Mouse (Mus musculus): ENCODE results near the gene Tgif1. TPM values are rescaled to one million over a fixed set of nuclear protein-coding genes. Genes with fewer than 3 reads are reported as not detected.
A peak's percentile ranks its signal among the peaks of the same experiment; 100 is the strongest.

Gene Tgif1
- total RNA-seq, 2 experiments from 2014 or later, result 1.0 to 3.6 TPM

DNA sequence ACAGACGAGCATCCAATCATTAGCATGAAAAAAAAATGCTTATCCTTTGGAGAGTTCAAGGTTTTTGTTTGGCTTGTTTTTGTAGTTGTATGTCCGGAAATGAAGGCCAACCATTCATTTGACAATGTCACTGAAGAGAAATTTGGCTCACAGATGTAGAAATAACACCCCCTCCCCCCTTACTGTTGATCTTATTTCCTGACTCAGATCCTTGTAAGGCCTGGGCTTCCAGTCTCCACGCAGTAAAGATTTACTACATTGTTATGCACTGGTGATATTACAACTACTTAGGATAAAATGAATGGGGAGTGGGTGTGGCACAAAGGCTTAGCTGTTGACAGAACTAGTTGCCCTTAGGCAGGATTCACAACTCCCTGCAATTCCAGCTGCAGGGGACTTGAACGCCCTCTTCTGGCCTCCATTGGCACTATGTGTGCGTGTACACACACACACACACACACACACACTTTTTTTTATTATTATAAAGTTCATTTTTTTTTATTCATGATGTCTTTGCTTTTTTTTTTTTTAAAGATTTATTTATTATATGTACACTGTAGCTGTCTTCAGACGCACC is 13.3 kb upstream of the Tgif1 start:
- no peak for DNase-seq (ENCODE audit: low spot score in 2 of 2)

DNA sequence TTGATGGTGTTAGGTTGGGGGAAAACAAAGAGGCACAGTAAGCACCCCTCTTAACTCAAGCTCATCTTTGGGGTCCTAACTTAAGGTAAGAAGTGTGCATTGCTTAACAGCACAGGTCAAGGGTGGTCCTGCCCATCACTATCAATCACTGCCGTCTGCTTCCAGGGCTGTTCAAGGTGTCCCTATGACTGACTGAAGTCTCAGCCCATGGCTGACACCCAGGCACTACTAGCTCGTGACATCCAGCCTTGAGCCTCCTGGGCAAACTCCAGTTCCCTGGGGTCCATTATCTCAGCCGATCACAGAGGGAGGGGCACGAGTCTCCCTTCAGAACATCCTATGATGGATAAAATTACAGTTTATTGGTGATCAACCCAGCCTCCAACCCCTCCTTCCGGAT is 12.7 kb upstream of the Tgif1 start:
- DNase-seq (ENCODE audit: low spot score in 2 of 2), result no peak

- no peak for DNase-seq (ENCODE audit: low spot score in 2 of 2)
Observed at GRCm38 (mm10) chr17:70865060-70865604, 11.8 kb upstream of the Tgif1 start.

DNA sequence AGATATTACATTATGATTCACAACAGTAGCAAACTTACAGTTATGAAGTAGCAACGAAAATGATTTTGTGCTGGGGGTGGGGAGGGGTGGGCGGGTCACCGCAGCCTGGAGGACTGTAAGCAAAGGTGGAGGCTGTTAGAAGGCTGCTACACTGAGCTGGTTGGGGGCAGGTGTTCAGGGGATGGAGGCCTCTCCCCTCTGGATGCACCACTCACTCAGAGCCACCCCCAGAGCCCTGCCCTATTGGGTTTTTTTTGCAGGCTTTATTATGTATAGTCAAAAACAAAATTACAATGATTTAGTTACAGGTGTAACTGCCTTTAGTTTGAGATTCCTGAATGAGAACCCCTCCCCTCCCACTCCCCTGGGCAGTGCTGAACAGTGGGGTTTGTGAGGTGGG is 11.3 kb upstream of the Tgif1 start:
- no peak for DNase-seq (ENCODE audit: low spot score in 2 of 2)

DNA sequence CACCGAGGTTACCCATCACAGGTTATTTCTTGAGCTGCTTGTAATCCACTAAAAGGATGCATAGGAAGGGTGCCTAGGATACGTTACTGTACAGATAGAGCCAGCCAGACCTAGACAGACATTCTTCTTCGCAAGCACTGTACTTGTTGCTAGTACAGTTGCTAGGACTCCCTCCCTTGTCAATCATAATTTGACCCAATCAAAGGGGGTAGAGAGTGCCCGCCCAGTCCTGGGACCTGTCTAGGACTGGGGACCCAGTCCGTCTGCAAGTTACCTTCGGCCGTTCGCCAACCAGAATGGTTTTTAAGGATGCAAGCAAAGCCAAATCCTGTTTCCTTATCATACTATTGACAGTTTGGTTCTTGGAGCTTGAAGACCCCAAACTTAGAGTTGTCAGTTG is 10.8 kb upstream of the Tgif1 start:
- DNase-seq (ENCODE audit: low spot score in 2 of 2), result no peak

DNA sequence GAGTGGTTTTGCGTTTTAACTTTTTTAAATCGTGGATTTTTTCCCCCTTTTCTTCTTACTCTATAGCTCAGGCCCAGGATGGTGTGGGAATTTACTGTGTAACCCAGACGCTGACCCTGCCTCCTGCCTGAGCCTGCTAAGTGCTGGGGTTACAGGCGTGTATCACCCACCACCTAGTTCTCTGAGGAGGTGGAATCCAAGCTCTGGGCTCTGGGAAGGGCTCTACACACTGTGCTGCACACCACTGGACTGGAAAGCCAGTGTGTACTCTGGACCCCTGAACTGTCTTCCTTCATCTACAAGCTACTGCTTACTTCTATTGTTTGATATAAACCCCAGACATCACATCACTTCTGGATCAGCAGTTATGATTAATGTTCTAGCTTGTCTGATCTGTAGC is 5.5 kb upstream of the Tgif1 start:
- DNase-seq (ENCODE audit: low spot score in 2 of 2), result no peak

- DNase-seq (ENCODE audit: low spot score in 2 of 2), result no peak
Observed at GRCm38 (mm10) chr17:70856871-70857415, 3.6 kb upstream of the Tgif1 start.

- DNase-seq (ENCODE audit: low spot score in 2 of 2), result no peak
Observed at GRCm38 (mm10) chr17:70854021-70854420, 675 bp upstream of the Tgif1 start.

GRCm38 (mm10) chr17:70852686-70853386 is 510 bp downstream of the Tgif1 start:
- DNase-seq (ENCODE audit: low spot score in 2 of 2), result peak in 1 of 2 experiments; percentile 46

- peak in 1 of 2 experiments; percentile 7 for DNase-seq (ENCODE audit: low spot score in 2 of 2)
Observed at GRCm38 (mm10) chr17:70852011-70852685, 1.2 kb downstream of the Tgif1 start.

DNA sequence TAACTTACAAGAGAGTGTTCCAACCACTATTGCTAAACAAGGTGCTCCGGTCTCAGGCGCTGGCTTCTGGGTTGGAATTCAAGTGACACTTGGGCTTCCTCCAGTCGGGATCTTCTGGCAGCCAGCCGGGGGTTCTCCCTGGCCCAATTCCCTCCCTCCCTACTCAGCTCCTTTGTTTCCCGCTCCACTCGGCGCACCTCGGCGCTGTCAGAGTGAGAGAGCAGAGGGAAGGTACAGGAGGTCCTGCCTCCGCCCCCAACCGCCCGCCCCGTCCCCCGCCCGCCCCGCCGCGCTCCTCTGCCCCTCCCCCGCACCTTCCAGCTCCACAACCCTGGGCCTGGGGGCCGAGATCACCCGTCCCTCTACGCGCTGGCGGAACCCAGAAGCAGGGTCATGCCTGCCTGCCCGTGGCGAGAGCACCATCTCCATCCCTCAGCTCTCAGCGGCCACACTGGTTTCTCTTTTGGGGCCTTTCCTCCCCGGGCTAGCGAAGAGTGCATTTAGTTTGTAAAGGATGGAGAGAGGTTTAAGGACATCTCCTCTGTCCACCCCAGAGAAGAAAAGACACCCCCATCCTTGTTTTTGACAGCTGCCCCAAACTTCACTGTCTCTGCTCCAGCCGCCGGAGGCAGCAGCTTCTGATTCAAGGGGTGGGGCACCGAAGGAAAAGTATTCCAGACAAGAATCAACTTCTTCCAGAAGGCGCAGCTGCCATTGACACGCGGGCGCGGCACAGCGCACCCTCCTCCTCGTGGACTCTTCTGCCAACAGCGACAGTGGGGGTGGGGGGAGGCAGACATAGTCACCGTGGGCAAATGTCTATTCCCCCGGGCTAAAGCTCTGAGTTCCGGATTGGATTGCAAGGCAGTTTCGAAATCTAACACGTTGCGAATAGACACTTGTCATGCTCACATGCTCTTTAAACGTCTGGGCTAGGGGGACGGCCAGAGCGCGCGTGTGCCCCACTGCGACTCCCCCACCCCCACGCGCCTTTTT is 2.1 kb downstream of the Tgif1 start:
- peak in 1 of 2 experiments; percentile 22 for DNase-seq (ENCODE audit: low spot score in 2 of 2)

DNA sequence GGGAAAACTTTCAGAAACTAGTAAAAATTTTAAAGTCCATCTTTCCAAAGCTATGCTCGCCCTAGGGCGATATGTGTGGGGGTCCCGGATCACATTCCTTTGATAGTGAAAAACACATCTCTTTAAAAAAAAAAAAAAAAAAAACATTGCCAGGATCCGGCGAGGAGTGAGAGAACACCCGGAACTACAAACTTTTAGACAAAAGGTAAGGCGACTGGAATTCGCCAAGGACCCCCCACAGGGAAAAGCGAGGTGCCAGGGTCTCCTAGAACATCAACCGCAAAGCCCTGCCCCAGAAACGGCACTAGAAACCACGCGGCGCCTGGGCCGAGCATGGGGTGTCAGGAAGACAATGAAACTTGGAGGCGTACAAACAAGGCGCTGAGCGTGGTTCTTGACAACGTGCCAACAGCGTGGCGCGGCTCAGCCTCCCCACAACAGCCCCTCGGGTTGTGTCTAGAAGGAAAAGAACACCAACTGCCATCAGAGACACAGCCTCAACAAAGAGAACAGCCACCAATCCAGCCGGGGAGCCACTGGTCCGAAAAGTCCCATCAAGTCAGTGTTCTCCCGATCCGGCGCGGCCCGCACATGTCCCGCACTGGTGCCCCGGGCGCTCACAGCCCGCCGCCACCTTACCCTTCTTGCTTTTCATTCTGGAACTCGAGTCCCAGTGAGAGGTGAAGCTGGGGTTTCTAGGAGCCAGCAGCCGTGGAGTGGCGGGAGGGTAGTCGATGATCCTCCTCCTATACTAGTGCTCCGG is 2.9 kb downstream of the Tgif1 start:
- DNase-seq (ENCODE audit: low spot score in 2 of 2), result peak in 1 of 2 experiments; percentile 21

GRCm38 (mm10) chr17:70849399-70850232 is 3.7 kb downstream of the Tgif1 start:
- DNase-seq (ENCODE audit: low spot score in 2 of 2), result peak in 1 of 2 experiments; percentile 52

GRCm38 (mm10) chr17:70848511-70849398 is 4.6 kb downstream of the Tgif1 start:
- no peak for DNase-seq (ENCODE audit: low spot score in 2 of 2)

DNA sequence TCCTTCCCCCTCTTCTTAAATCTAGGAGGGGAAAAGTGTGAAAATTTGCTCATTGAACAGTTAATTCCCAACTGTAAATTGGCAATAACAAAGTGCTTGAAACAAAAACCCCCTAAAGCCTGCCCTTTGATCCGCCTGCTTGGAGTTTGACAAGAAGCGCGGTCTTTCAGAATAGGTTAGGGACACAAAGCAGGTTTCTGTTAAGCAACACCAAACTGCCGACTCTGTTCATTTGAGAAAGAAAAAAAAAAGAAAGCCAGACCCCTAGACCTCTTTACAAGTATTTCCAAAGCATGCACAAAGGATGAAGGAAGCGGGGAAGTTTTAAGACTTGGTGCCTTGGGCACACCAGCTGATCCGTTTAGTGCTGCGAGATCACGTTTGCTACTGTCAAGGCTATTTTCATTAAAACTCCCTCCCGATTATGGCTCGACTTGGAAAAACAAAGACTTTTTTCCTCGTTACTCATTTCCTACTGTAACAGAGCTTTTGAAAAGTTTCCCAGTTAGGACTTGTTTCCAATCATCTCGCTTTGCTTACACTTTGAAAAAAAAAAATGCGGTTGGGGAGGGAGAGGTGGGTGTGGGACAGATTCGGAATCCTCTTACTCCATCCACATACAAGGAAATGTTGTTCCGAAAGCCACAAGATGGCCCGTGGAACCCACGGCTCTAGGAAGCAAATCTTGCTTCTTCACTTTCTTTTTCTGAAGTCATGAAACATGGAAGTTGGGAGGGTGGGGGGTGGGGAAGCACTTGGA is 5.4 kb downstream of the Tgif1 start:
- DNase-seq (ENCODE audit: low spot score in 2 of 2), result no peak

- peak in 1 of 2 experiments; percentile 13 for DNase-seq (ENCODE audit: low spot score in 2 of 2)
Observed at GRCm38 (mm10) chr17:70847086-70847485, 6.3 kb downstream of the Tgif1 start.

DNA sequence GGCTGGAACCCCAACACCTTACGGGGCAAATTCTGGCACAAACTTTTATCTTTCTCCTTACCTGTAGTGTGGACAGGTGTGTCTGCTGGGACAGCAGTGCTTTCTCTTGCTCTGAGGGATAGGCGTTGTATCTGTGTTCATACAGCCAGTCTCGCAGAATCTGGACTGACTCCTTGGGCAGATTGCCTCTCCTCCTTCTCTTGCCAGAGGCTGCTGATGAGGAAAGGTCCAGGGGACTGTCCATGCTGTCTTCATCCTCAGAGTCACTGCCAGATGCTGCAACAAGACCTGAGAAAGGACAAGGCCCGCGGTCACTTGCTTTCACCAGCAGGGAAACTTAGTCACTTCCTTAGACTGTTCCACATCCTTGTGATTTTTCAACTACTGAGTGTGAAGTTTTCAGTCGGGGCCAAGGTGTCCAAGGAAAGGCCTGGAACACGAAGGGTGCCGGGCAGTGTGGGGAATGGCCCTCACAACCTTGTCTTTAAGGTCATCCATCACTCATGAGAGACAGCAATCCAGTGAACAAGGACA is 7.2 kb downstream of the Tgif1 start:
- DNase-seq (ENCODE audit: low spot score in 2 of 2), result no peak

All from layer of hippocampus, adult 18-20 months (tissue).